Mouse (Mus musculus) layer of hippocampus, postnatal 14 days (tissue): Measurements from ENCODE around the gene Usp22. TPM values are rescaled to one million over a fixed set of nuclear protein-coding genes. Genes with fewer than 3 reads are reported as not detected.
A peak's percentile ranks its signal among the peaks of the same experiment; 100 is the strongest.

Experiments used
- DNase-seq, 2 experiments: peaks; one replicate each; pipeline ENCODE4 v3.0.0; 2021 to 2022; ENCODE audit warnings: low spot score in 2 of 2, mixed read lengths in 1 of 2
- total RNA-seq, 2 experiments: library from RNA; stranded (reverse); gene quantifications; 2 replicates each; pipeline ENCODE4 v1.2.3; 2021

The Usp22 gene
- total RNA-seq, 2 experiments from 2014 or later: 319 to 320 TPM

- DNase-seq: no peak
Measured at GRCm38 (mm10) chr11:61109707-61110106, 65.1 kb downstream of the Usp22 start.

GRCm38 (mm10) chr11:61108911-61109361, 65.9 kb downstream of the Usp22 start:
- DNase-seq: no peak

- DNase-seq: peak; percentile 78 to 90
Measured at GRCm38 (mm10) chr11:61104241-61104901, 70.5 kb downstream of the Usp22 start.

GRCm38 (mm10) chr11:61102397-61103339, 72.2 kb downstream of the Usp22 start:
- DNase-seq: no peak

Other genes starting within 250 kb of the Usp22 start
- gene Map2k3, start 243.0 kb downstream of the Usp22 start, total RNA-seq: 10 to 100 TPM; 12.8 to 17.0 TPM
- 1 to 10 TPM; 7.1 to 8.0 TPM for gene Kcnj12, start 152.5 kb downstream of the Usp22 start, total RNA-seq
- gene Tnfrsf13b, start 48.3 kb downstream of the Usp22 start, total RNA-seq: 1 to 10 TPM in 1 of 2 experiments, under 1 TPM in 1; 0.99 to 1.4 TPM
- gene Aldh3a1, start 32.5 kb upstream of the Usp22 start, total RNA-seq: under 1 TPM; 0.81 to 0.95 TPM
- gene Aldh3a2, start 92.4 kb upstream of the Usp22 start, total RNA-seq: 10 to 100 TPM; 54.5 to 57.5 TPM
- gene Slc47a2, start 167.8 kb upstream of the Usp22 start, total RNA-seq: under 1 TPM in 1 of 2 experiments, not detected in 1; 0.17 TPM
- under 1 TPM; 0.83 to 0.93 TPM for gene Slc47a1, start 203.3 kb upstream of the Usp22 start, total RNA-seq